Mouse (Mus musculus): ENCODE results near the gene Dab1.

DNA sequence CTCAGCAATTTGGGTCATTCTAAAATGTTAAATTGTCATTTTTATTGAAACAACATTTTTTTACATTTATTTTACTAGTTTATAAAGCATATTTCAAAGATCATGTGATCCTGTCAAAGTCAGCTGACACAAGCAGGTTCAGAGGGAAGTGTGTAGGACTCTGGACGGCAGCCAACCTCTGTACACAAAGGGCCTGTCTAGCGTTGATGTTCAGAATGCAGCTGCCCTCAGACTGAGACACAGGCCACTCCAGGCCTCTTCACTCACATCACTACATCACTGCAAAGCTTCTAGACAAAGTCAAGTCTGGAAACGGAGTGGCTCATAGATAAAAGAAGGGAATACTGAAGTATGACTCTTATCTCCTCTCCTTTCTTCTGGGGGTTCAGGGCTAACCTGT is 959.2 kb downstream of the Dab1 start:
- TF ChIP-seq EP300 (IDR thresholded peaks at IDR 0.05; ENCODE audit: low read depth) (no peak), CTCF (IDR thresholded peaks at IDR 0.05; ENCODE audit: low read depth) (no peak)
